Mouse (Mus musculus): ENCODE data around the gene Plpp7.

GRCm38 (mm10) chr2:32065371-32065791 lies 29.9 kb upstream of the Plpp7 start:
- TF ChIP-seq CTCF (IDR thresholded peaks at IDR 0.05; ENCODE audit: low read depth) (no peak; the same call in 1 of the 2 replicates), EP300 (IDR thresholded peaks at IDR 0.05; ENCODE audit: low read depth) (no peak)

Measured in liver, embryonic 14.5 days (tissue).